Mouse (Mus musculus): ENCODE measurements around the gene Hoxd4. TPM values are rescaled to one million over a fixed set of nuclear protein-coding genes. Genes with fewer than 3 reads are reported as not detected.

Gene Hoxd4
- polyA plus RNA-seq (2021; fragmentation: Nextera tagmentation) = not detected in 2 replicates
- long read RNA-seq, experiment 1 = 0 reads
- long read RNA-seq, experiment 2 = 0 reads

DNA sequence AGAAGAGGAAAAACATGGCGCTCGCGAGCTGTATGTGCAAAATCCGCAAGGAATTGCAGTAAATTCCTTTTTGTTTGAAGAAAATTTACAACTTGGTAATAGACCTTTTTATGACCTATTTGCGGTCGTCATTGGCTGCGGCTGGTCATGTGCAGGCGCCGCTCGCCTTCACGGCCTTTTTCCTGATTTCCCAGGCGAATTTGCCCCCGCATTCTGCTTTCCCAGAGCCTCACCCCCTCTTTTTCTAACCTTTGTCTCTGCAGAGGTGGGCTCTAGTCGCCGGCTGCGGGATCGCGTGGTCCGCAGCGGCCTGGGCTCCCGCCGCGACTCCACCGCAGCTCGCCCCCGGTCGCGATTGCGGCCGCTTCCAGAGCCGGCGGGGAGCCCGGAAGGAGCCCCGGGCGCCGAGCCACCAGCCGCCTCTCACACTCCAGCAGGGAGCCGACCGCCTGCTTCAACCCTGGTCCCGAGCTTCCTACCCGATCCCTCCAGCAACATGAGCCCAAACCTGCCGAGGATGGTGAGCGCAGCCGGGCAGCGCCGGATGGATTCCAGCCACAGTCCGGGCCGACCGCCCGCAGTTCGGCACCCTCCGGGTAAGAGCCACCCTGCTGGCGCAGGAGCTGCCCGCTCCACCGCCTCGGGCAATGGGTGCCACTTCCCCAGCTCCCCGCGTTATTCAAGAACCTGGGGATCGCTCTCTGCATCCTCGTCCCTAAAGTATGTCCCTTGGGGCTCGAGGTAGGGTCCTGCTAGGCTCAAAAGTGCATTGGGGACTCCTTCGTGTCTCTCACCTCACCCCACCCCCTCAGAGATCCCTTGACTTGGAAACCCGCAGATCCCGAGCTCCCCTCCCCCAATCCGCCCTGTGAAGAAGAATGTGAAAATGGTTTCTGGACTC is at the start of gene Hoxd4, which contains the start of gene Hoxd3:
Gene Hoxd4 (plus strand): TSS at position 209 of the 901 bp plus-strand sequence.
Gene Hoxd3 (plus strand): TSS at position 207 of the 901 bp plus-strand sequence.

GRCm38 (mm10) chr2:74667842-74668357 is 43.8 kb upstream of the Hoxd4 start, which contains the start of gene Hoxd13:
Hoxd13 (plus strand) TSS chr2:74668310.

GRCm38 (mm10) chr2:74674881-74675665 is 36.7 kb upstream of the Hoxd4 start, which contains the start of gene Hoxd12:
Hoxd12 (plus strand) TSS chr2:74675013.

GRCm38 (mm10) chr2:74678891-74679595 is 32.7 kb upstream of the Hoxd4 start, which contains the start of gene Hoxd11:
Hoxd11 (plus strand) TSS chr2:74679557.

GRCm38 (mm10) chr2:74691022-74691951 is 20.4 kb upstream of the Hoxd4 start, which contains the start of gene Hoxd10:
Hoxd10 (plus strand) TSS chr2:74691924.

GRCm38 (mm10) chr2:74697567-74698121 is 14.1 kb upstream of the Hoxd4 start, which contains the start of gene Hoxd9:
Hoxd9 (plus strand) TSS chr2:74697727.

DNA sequence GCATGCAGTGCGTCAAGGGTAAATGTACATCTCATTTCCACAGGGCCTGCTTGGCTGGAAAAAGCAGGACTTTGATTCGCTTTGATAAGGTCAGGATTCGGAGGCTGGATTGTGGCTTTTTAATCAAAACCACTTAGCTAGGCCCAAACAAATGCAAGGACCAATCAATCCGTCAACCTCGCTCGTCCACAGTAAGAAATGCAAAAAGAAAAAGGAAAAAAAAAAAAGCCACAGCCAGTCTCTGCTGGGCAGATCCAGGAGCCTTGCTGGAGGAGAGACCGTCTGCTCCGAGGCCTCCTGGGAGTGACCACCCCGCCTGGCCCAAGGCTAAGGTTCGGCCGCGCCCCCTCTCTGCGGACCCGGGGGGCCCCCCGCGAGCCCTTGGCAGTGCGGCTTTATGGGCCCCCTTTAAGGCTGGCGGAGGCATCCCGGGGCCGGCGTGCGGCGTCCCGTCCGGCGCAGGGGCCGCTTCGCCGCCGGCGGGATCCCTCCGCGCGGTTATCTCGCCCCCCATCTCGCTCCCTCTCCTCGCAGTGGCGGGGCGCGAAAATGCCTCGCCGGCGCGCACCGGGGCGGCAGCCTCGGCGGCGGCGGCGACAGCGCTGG is 7.2 kb upstream of the Hoxd4 start, which contains the start of gene Hoxd8:
Gene Hoxd8 (plus strand): TSS at position 223 of the 606 bp plus-strand sequence.

GRCm38 (mm10) chr2:74726551-74726950 is 14.8 kb downstream of the Hoxd4 start, which contains the start of gene Gm28230:
Gm28230 (plus strand) TSS chr2:74726728.

GRCm38 (mm10) chr2:74762522-74763244 is 51.0 kb downstream of the Hoxd4 start, which contains the start of gene Hoxd1:
Hoxd1 (plus strand) TSS chr2:74762980.

Small RNAs within 50 kb of the gene (microRNA-seq; reads per million reads assigned to microRNA genes)
- gene Gm44463 (not detected), gene Mir10b (17.8 reads per million, percentile 39 among the genes with 10 or more reads in this experiment)

Other genes with a start within 250 kb of the Hoxd4 start
- gene Lnpk, start 132.5 kb upstream of the Hoxd4 start, polyA plus RNA-seq (2021; fragmentation: Nextera tagmentation) = 25.7 and 30.1 TPM in 2 replicates
- not detected in 2 replicates for gene Evx2, start 52.4 kb upstream of the Hoxd4 start, polyA plus RNA-seq (2021; fragmentation: Nextera tagmentation)
- not detected in 2 replicates for gene Hoxd13, start 43.6 kb upstream of the Hoxd4 start, polyA plus RNA-seq (2021; fragmentation: Nextera tagmentation)
- gene Hoxd12, start 36.9 kb upstream of the Hoxd4 start, polyA plus RNA-seq (2021; fragmentation: Nextera tagmentation) = not detected in 2 replicates
- gene Hoxd11, start 32.4 kb upstream of the Hoxd4 start, polyA plus RNA-seq (2021; fragmentation: Nextera tagmentation) = not detected in 2 replicates
- gene Hoxd10, start 20.0 kb upstream of the Hoxd4 start, polyA plus RNA-seq (2021; fragmentation: Nextera tagmentation) = not detected in 2 replicates
- gene Hoxd9, start 14.2 kb upstream of the Hoxd4 start, polyA plus RNA-seq (2021; fragmentation: Nextera tagmentation) = not detected in 2 replicates
- gene Hoxd8, start 7.3 kb upstream of the Hoxd4 start, polyA plus RNA-seq (2021; fragmentation: Nextera tagmentation) = not detected in 2 replicates
- gene Hoxd3, start within 50 bp of the Hoxd4 start, polyA plus RNA-seq (2021; fragmentation: Nextera tagmentation) = not detected in 2 replicates
- gene Gm28230, start 14.8 kb downstream of the Hoxd4 start, polyA plus RNA-seq (2021; fragmentation: Nextera tagmentation) = not detected in 2 replicates
- 0.08 and 0.09 TPM in 2 replicates for gene Hoxd1, start 51.1 kb downstream of the Hoxd4 start, polyA plus RNA-seq (2021; fragmentation: Nextera tagmentation)
- 49.1 and 54.5 TPM in 2 replicates for gene Mtx2, start 113.9 kb downstream of the Hoxd4 start, polyA plus RNA-seq (2021; fragmentation: Nextera tagmentation)

Data from layer of hippocampus, adult 6 months (tissue).